Mouse (Mus musculus): ENCODE results near the gene Pi4ka. TPM values are rescaled to one million over a fixed set of nuclear protein-coding genes. Genes with fewer than 3 reads are reported as not detected.
A peak's percentile ranks its signal among the peaks of the same experiment; 100 is the strongest.
"Not testable (repeated sequence)": the region's sequence is repeated elsewhere in the genome, so short reads cannot be mapped to it uniquely, and the experiment has no call there.

Gene Pi4ka
- polyA plus RNA-seq, 1 experiment from 2014 or later: 33.8 TPM

DNA sequence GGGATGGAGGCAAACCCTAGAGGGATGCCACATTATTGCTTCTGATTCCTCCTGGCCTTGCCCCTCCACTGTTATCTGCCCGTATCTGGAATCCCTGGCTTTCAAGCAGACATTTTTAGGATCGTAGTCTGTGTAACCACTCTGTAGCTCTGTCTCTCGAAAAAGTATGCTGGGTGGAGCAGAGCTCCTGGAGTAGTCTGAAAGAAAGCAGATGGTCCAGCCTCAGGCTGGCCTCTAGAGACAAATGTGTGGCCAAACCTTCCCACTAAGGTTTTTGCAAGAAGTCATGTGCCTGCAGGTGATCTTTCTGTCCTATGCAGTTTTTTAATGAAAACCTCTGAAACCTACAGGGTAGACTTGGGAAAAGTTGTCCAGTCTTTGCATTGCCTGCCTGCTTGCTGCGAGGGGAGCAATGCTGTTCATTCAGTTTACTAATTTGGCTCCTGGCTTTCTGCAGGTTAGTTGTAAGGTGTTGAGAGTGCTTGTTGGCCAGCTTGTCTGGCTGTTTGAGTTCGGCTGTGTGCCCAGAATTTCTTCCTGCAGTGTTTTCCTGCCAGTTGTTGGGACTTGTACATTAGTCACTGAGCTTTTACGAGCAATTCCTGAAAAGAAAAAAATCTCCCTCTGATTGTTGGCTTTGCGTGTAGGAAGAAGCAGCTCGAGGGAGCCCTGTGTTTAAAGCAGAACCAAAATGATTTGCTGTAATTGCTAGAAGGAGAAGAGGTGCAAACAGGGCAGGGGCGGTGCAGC, 171.0 kb downstream of the Pi4ka start:
- peak overlapping the region; percentile 90 for H3K4me3 ChIP-seq (ENCODE audit: low read depth, low read length)
- TF ChIP-seq CTCF (IDR thresholded peaks at IDR 0.05; ENCODE audit: low read depth): no peak
- ATAC-seq (ENCODE audit: insufficient read depth) (no peak), DNase-seq (peak; percentile 31)
- H3K9ac ChIP-seq: peak overlapping the region; percentile 94; the same call in 1 of the 2 replicates
- H3K27me3 ChIP-seq (ENCODE audit: insufficient read depth, low read length): no peaks in the 10 kb centered on the region
- no peaks in the 10 kb centered on the region for H3K36me3 ChIP-seq (ENCODE audit: insufficient read depth)
- no peaks in the 10 kb centered on the region for H3K9me3 ChIP-seq (ENCODE audit: low read depth, low read length)
- WGBS: 25% methylated on average over 9 of the region's 9 CpGs
- H3K4me2 ChIP-seq: peak overlapping the region; percentile 78
- peaks cover 11% of the 10 kb centered on the region; the same call in 1 of the 2 replicates for H3K4me1 ChIP-seq (ENCODE audit: insufficient read depth)
- H3K27ac ChIP-seq (ENCODE audit: low read depth): peak overlapping the region; percentile 8; the same call in 1 of the 2 replicates

DNA sequence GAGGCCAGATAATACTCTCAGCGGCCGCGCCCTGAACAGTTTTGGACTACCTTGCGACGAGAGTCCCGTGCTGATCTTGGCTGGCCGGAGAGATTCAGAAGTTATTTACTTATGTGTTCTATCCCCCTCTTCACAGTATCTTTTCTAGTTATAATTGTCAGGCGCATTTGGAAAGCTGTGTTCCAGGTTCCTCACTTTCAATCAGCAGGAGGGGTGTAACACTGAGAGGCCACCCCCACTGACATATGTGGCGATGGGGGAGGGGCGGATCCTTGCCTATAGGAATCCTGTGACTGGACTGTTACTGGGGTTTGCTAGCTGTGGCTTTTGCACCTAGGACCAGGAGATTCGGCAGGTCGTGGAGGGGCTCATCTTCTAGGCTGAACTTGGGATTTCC, 171.6 kb downstream of the Pi4ka start:
- peak; percentile 73 for DNase-seq
- no peak for ATAC-seq (ENCODE audit: insufficient read depth)
- 0 out of 2 replicates have a peak, but pooled peaks cover 3% of the 10 kb centered on the region for H3K9me3 ChIP-seq (ENCODE audit: low read depth, low read length)
- peak overlapping the region; percentile 94 for H3K27ac ChIP-seq (ENCODE audit: low read depth)
- no peak for TF ChIP-seq CTCF (IDR thresholded peaks at IDR 0.05; ENCODE audit: low read depth)
- no peaks in the 10 kb centered on the region for H3K27me3 ChIP-seq (ENCODE audit: insufficient read depth, low read length)
- peaks cover 11% of the 10 kb centered on the region; the same call in 1 of the 2 replicates for H3K4me1 ChIP-seq (ENCODE audit: insufficient read depth)
- no peaks in the 10 kb centered on the region for H3K36me3 ChIP-seq (ENCODE audit: insufficient read depth)
- H3K4me2 ChIP-seq: peak overlapping the region; percentile 78
- H3K4me3 ChIP-seq (ENCODE audit: low read depth, low read length): peak overlapping the region; percentile 90
- H3K9ac ChIP-seq: peak overlapping the region; percentile 94
- WGBS: 0% methylated on average over 12 of the region's 12 CpGs

DNA sequence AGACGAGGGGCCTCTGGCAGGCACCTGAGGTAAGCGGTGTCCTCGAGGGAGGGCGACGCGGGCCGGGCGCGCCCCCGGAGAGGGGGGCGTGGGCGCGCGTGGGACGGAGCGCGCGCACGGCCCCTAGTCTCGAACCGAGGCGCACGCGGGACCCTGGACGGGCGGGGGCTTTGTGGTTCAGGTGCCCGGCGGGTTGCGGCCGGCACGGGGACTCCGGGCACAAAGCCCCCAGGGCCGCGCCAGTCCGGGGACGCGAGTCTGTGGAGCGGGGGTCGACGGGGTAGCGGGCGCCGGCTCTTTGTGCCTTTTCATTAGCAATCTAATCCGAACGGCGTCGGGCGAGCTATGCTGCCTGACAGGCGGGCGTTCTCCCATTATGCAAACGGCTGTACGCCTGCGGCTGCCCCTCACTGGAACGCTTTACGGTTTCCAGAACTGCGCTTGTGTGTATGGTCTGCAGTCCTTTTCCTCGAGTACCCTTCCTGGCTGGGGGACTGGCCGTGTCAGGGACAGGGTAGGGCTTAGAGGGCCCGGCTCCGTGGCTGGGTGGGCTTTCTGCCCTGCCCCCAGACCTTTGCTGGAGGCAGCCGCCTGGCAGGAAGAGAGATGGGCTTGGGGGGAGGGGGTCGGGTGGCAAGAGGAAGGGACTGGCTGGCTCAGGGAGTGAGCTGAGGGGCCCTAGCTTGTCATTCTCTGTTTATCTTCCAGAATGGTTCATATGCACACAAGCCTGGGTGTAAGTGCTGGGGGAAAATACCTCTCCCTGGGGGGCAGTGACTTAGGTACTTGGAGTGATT, 172.2 kb downstream of the Pi4ka start:
- Histone ChIP-seq H3K4me2 (peak overlapping the region; percentile 78), H3K9me3 (ENCODE audit: low read depth, low read length) (0 out of 2 replicates have a peak, but pooled peaks cover 3% of the 10 kb centered on the region), H3K27me3 (ENCODE audit: insufficient read depth, low read length) (no peaks in the 10 kb centered on the region), H3K4me1 (ENCODE audit: insufficient read depth) (peaks cover 11% of the 10 kb centered on the region; the same call in 1 of the 2 replicates), H3K27ac (ENCODE audit: low read depth) (peak overlapping the region; percentile 94), H3K9ac (peak overlapping the region; percentile 94), H3K36me3 (ENCODE audit: insufficient read depth) (no peaks in the 10 kb centered on the region), H3K4me3 (ENCODE audit: low read depth, low read length) (peak overlapping the region; percentile 90)
- no peak for TF ChIP-seq CTCF (IDR thresholded peaks at IDR 0.05; ENCODE audit: low read depth)
- 0% methylated on average over 60 of the region's 62 CpGs for WGBS
- peak; percentile 75 for DNase-seq
- ATAC-seq (ENCODE audit: insufficient read depth): peak; percentile 68

DNA sequence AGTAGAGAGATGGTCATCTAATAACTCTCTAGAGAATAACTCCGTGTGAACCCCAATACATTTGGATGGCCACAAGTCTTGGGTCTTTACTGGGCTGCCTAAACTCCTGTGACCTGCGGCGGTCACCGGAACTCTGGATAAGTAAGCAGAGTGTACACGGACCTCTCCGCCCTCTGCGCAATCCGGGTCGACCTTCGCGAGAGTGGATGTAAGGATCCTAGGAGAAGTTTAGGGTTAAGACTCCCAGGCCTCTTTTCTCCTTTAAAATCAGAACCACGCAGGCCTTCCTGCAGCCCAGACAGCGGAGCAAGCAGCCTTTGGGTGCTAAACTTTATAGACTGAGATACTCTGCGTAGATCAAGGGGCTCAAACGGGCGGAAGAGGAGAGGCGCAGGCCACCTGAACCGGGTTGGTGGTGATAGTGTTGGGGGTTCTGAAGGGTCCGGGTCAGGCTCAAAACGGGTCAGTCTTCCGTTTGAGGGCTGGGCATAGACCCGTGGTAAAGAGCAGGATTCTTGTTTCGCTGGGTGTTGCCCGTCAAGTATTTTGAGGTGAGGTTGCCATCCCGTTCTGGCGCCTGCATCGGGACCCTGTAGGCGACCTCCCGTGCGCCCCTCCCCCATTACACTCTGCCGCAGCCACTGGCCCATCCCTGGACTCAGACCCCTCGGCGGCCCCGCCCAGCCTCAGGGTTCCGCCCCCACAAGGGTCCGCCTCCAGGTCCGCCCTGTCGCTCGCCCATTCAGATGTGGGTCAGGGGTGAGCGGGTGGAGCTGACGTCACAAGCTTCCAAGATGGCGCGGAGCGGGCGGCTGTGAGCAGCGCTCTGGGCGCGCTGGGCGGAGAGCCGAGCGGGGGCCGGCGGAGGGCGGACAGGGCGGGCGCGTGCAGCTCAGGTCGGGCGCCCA, 173.1 kb downstream of the Pi4ka start, which contains the start of gene Hic2:
TSS of gene Hic2 (plus strand) at position 779 of the 908 bp plus-strand sequence.
- DNase-seq: peak; percentile 98
- peak; percentile 97 for ATAC-seq (ENCODE audit: insufficient read depth)
- H3K4me2 ChIP-seq: peak within 1 kb of the TSS; percentile 78
- peak within 1 kb of the TSS; percentile 94 for H3K27ac ChIP-seq (ENCODE audit: low read depth)
- WGBS: 2% methylated on average over 59 of the region's 59 CpGs
- H3K4me3 ChIP-seq (ENCODE audit: low read depth, low read length): peak within 1 kb of the TSS; percentile 90
- peak within 1 kb of the TSS; percentile 94 for H3K9ac ChIP-seq
- 0 out of 2 replicates have a peak, but pooled peaks cover 3% of the 10 kb centered on the region for H3K9me3 ChIP-seq (ENCODE audit: low read depth, low read length)
- no peaks in the 10 kb centered on the region for H3K27me3 ChIP-seq (ENCODE audit: insufficient read depth, low read length)
- peaks cover 11% of the 10 kb centered on the region; the same call in 1 of the 2 replicates for H3K4me1 ChIP-seq (ENCODE audit: insufficient read depth)
- TF ChIP-seq CTCF (IDR thresholded peaks at IDR 0.05; ENCODE audit: low read depth): no peak
- H3K36me3 ChIP-seq (ENCODE audit: insufficient read depth): no peaks in the 10 kb centered on the region

DNA sequence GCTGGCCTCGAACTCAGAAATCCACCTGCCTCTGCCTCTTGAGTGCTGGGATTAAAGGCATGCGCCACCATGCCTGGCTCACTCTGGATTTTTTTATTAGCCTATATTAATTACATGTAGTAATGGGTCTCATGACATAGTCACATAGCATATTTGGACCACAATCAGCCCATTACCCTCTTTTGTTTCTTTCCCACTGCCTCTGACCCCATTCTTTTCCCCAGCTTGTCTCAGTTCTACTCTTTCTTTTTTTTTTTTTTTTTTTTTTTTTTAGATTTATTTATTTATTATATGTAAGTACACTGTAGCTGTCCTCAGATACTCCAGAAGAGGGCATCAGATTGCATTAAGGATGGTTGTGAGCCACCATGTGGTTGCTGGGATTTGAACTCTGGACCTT, 174.6 kb downstream of the Pi4ka start:
- H3K27me3 ChIP-seq (ENCODE audit: insufficient read depth, low read length); H3K36me3 ChIP-seq (ENCODE audit: insufficient read depth); H3K4me3 ChIP-seq (ENCODE audit: low read depth, low read length); ATAC-seq (ENCODE audit: insufficient read depth); H3K27ac ChIP-seq (ENCODE audit: low read depth); H3K9me3 ChIP-seq (ENCODE audit: low read depth, low read length); DNase-seq; H3K9ac ChIP-seq; H3K4me2 ChIP-seq: not testable (repeated sequence)
- WGBS: 89% methylated on average over 2 of the region's 2 CpGs
- peaks cover 11% of the 10 kb centered on the region; the same call in 1 of the 2 replicates for H3K4me1 ChIP-seq (ENCODE audit: insufficient read depth)

Other genes with a start within 250 kb of the Pi4ka start
- 349 and 371 TPM in 2 replicates for gene Ube2l3, start 203.7 kb downstream of the Pi4ka start, polyA plus RNA-seq (2014; fragmentation: Nextera tagmentation; extraction: Ambion mirVana)
- gene Rimbp3, start 197.7 kb downstream of the Pi4ka start, polyA plus RNA-seq (2014; fragmentation: Nextera tagmentation; extraction: Ambion mirVana): 0.13 and 0.30 TPM in 2 replicates
- 3.4 and 4.3 TPM in 2 replicates for gene Hic2, start 172.7 kb downstream of the Pi4ka start, polyA plus RNA-seq (2014; fragmentation: Nextera tagmentation; extraction: Ambion mirVana)
- gene Tmem191c, start 130.2 kb downstream of the Pi4ka start, polyA plus RNA-seq (2014; fragmentation: Nextera tagmentation; extraction: Ambion mirVana): 6.7 and 7.5 TPM in 2 replicates
- gene Serpind1, start 74.9 kb downstream of the Pi4ka start, polyA plus RNA-seq (2014; fragmentation: Nextera tagmentation; extraction: Ambion mirVana): 0.12 and 0.25 TPM in 2 replicates
- 5.1 and 6.3 TPM in 2 replicates for gene Snap29, start 328 bp downstream of the Pi4ka start, polyA plus RNA-seq (2014; fragmentation: Nextera tagmentation; extraction: Ambion mirVana)
- 61.9 and 74.1 TPM in 2 replicates for gene Crkl, start 45.7 kb upstream of the Pi4ka start, polyA plus RNA-seq (2014; fragmentation: Nextera tagmentation; extraction: Ambion mirVana)
- 1.3 and 1.5 TPM in 2 replicates for gene Aifm3, start 83.3 kb upstream of the Pi4ka start, polyA plus RNA-seq (2014; fragmentation: Nextera tagmentation; extraction: Ambion mirVana)
- 78.4 and 80.0 TPM in 2 replicates for gene Lztr1, start 102.4 kb upstream of the Pi4ka start, polyA plus RNA-seq (2014; fragmentation: Nextera tagmentation; extraction: Ambion mirVana)
- 47.4 and 51.4 TPM in 2 replicates for gene Thap7, start 124.8 kb upstream of the Pi4ka start, polyA plus RNA-seq (2014; fragmentation: Nextera tagmentation; extraction: Ambion mirVana)
- 0.31 and 0.42 TPM in 2 replicates for gene Lrrc74b, start 154.9 kb upstream of the Pi4ka start, polyA plus RNA-seq (2014; fragmentation: Nextera tagmentation; extraction: Ambion mirVana)
- gene P2rx6, start 155.6 kb upstream of the Pi4ka start, polyA plus RNA-seq (2014; fragmentation: Nextera tagmentation; extraction: Ambion mirVana): 1.6 and 1.7 TPM in 2 replicates
- gene Slc7a4, start 176.9 kb upstream of the Pi4ka start, polyA plus RNA-seq (2014; fragmentation: Nextera tagmentation; extraction: Ambion mirVana): 6.2 and 8.0 TPM in 2 replicates
- gene Smpd4, start 213.0 kb upstream of the Pi4ka start, polyA plus RNA-seq (2014; fragmentation: Nextera tagmentation; extraction: Ambion mirVana): 45.4 and 45.7 TPM in 2 replicates
- gene Ccdc74a, start 240.2 kb upstream of the Pi4ka start, polyA plus RNA-seq (2014; fragmentation: Nextera tagmentation; extraction: Ambion mirVana): 5.3 and 5.4 TPM in 2 replicates